Mouse (Mus musculus) liver, embryonic 12.5 days (tissue): ENCODE results near the gene Atp2a3. TPM values are rescaled to one million over a fixed set of nuclear protein-coding genes. Genes with fewer than 3 reads are reported as not detected.

Source experiments
- ATAC-seq: fragments of 200-750 bp; cut with Nextera tagmentation; 2 replicates; pipeline ENCODE4 v1.8.0; 2017; ENCODE audit warnings: moderate number of reproducible peaks, mild to moderate bottlenecking, moderate library complexity
- H3K27ac ChIP-seq: fragments of 300-500 bp; sonication (generic); 2 replicates; pipeline ENCODE4 v1.5.1; 2016; ENCODE audit warnings: mild to moderate bottlenecking
- H3K27me3 ChIP-seq: fragments of 300-500 bp; sonication (generic); replicated peaks from 2 replicates; pipeline ENCODE4 v1.6.1; 2016; ENCODE audit warnings: mild to moderate bottlenecking, moderate library complexity
- H3K36me3 ChIP-seq: fragments of 300-500 bp; sonication (generic); 2 replicates; pipeline ENCODE4 v1.6.1; 2016; ENCODE audit warnings: mild to moderate bottlenecking, moderate library complexity
- H3K4me1 ChIP-seq: fragments of 300-500 bp; sonication (generic); 2 replicates; pipeline ENCODE4 v1.6.1; 2016
- H3K4me2 ChIP-seq: fragments of 300-500 bp; sonication (generic); 2 replicates; pipeline ENCODE4 v1.6.1; 2016; ENCODE audit warnings: mild to moderate bottlenecking, moderate library complexity
- H3K4me3 ChIP-seq: fragments of 300-500 bp; sonication (generic); 2 replicates; pipeline ENCODE4 v1.5.1; 2016; ENCODE audit warnings: mild to moderate bottlenecking, moderate library complexity
- H3K9ac ChIP-seq: fragments of 300-500 bp; sonication (generic); 2 replicates; pipeline ENCODE4 v1.6.1; 2016; ENCODE audit warnings: mild to moderate bottlenecking, moderate library complexity
- H3K9me3 ChIP-seq: fragments of 300-500 bp; sonication (generic); replicated peaks from 2 replicates; pipeline ENCODE4 v1.6.1; 2016; ENCODE audit warnings: mild to moderate bottlenecking, moderate library complexity
- WGBS: fragments of 180-500 bp; shearing (Covaris S2); methylation state at CpG from one replicate; pipeline ENCODE4 v1.1.7; 2016; ENCODE audit not compliant: insufficient replicate concordance; 5-methylcytosine and 5-hydroxymethylcytosine counted together
- polyA plus RNA-seq: library from polyadenylated mRNA; unstranded; fragments of >200 nt; fragmentation: Nextera tagmentation; extraction: Ambion mirVana; gene quantifications from 2 replicates; pipeline ENCODE4 v1.2.1, GENCODE M21; 2016

Gene Atp2a3
- polyA plus RNA-seq, 1 experiment from 2014 or later = 18.9 TPM

- no peaks in the 10 kb centered on the region; the same call in 1 of the 2 replicates for H3K27me3 ChIP-seq
- no peaks in the 10 kb centered on the region for H3K36me3 ChIP-seq
- H3K27ac ChIP-seq = no peak overlapping the region
- no peaks in the 10 kb centered on the region for H3K9me3 ChIP-seq
- ATAC-seq = no peak
- no peak overlapping the region for H3K4me2 ChIP-seq
- WGBS = 77% methylated on average over 13 of the region's 13 CpGs
- no peak overlapping the region for H3K4me3 ChIP-seq
- no peak overlapping the region for H3K9ac ChIP-seq
- no peaks in the 10 kb centered on the region; the same call in 1 of the 2 replicates for H3K4me1 ChIP-seq
Measured at GRCm38 (mm10) chr11:73009531-73010274, 48.7 kb downstream of the Atp2a3 start.

GRCm38 (mm10) chr11:73013981-73014380 is 53.0 kb downstream of the Atp2a3 start:
- 71% methylated on average over 5 of the region's 5 CpGs for WGBS
- Histone ChIP-seq H3K27me3 (peaks cover 23% of the 10 kb centered on the region), H3K4me3 (no peak overlapping the region), H3K4me2 (no peak overlapping the region), H3K27ac (no peak overlapping the region), H3K4me1 (peaks cover 9% of the 10 kb centered on the region), H3K9me3 (no peaks in the 10 kb centered on the region), H3K9ac (no peak overlapping the region), H3K36me3 (no peaks in the 10 kb centered on the region)
- no peak for ATAC-seq

- H3K27ac ChIP-seq = no peak overlapping the region
- WGBS = 73% methylated on average over 4 of the region's 4 CpGs
- H3K27me3 ChIP-seq = peaks cover 32% of the 10 kb centered on the region
Measured at GRCm38 (mm10) chr11:73014831-73015344, 53.9 kb downstream of the Atp2a3 start.

GRCm38 (mm10) chr11:73015391-73016102 is 54.6 kb downstream of the Atp2a3 start:
- H3K4me3 ChIP-seq = no peak overlapping the region
- no peak overlapping the region for H3K4me2 ChIP-seq
- H3K36me3 ChIP-seq = no peaks in the 10 kb centered on the region
- no peak overlapping the region for H3K27ac ChIP-seq
- H3K4me1 ChIP-seq = peaks cover 18% of the 10 kb centered on the region
- no peak overlapping the region for H3K9ac ChIP-seq
- no peaks in the 10 kb centered on the region for H3K9me3 ChIP-seq
- peaks cover 39% of the 10 kb centered on the region for H3K27me3 ChIP-seq
- 68% methylated on average over 5 of the region's 5 CpGs for WGBS
- no peak for ATAC-seq

More at GRCm38 (mm10) chr11:73014831-73015344, 53.9 kb downstream of the Atp2a3 start:
- Histone ChIP-seq H3K4me1 (peaks cover 18% of the 10 kb centered on the region), H3K9me3 (no peaks in the 10 kb centered on the region), H3K4me3 (no peak overlapping the region), H3K9ac (no peak overlapping the region), H3K36me3 (no peaks in the 10 kb centered on the region), H3K4me2 (no peak overlapping the region)
- ATAC-seq = no peak

- H3K9me3 ChIP-seq = no peaks in the 10 kb centered on the region
- ATAC-seq = no peak
- H3K4me3 ChIP-seq = no peak overlapping the region
- 67% methylated on average over 6 of the region's 6 CpGs for whole genome bisulfite sequencing
- H3K9ac ChIP-seq = no peak overlapping the region
- no peaks in the 10 kb centered on the region for H3K36me3 ChIP-seq
- no peak overlapping the region for H3K4me2 ChIP-seq
- peaks cover 44% of the 10 kb centered on the region for H3K27me3 ChIP-seq
- H3K27ac ChIP-seq = no peak overlapping the region
- peaks cover 18% of the 10 kb centered on the region for H3K4me1 ChIP-seq
Measured at GRCm38 (mm10) chr11:73016103-73016420, 55.1 kb downstream of the Atp2a3 start.

GRCm38 (mm10) chr11:73018471-73019146 is 57.6 kb downstream of the Atp2a3 start, which contains the start of gene Camkk1:
Gene Camkk1, plus strand, starts transcription at chr11:73019008.
- peak; percentile 96 for ATAC-seq
- H3K4me1 ChIP-seq = peaks cover 18% of the 10 kb centered on the region
- peak within 1 kb of the TSS; percentile 55 for H3K9ac ChIP-seq
- H3K27me3 ChIP-seq = peaks cover 56% of the 10 kb centered on the region
- H3K4me3 ChIP-seq = peak within 1 kb of the TSS; percentile 61
- no peaks in the 10 kb centered on the region for H3K9me3 ChIP-seq
- H3K36me3 ChIP-seq = no peaks in the 10 kb centered on the region
- WGBS = 2% methylated on average over 57 of the region's 57 CpGs
- H3K27ac ChIP-seq = no peak within 1 kb of the TSS
- H3K4me2 ChIP-seq = peak within 1 kb of the TSS; percentile 92

GRCm38 (mm10) chr11:73019147-73019795 is 58.3 kb downstream of the Atp2a3 start:
- peaks cover 56% of the 10 kb centered on the region for H3K27me3 ChIP-seq
- peak overlapping the region; percentile 55 for H3K9ac ChIP-seq
- peaks cover 22% of the 10 kb centered on the region for H3K4me1 ChIP-seq
- H3K4me2 ChIP-seq = peak overlapping the region; percentile 92
- ATAC-seq = peak; percentile 30
- no peaks in the 10 kb centered on the region for H3K36me3 ChIP-seq
- H3K27ac ChIP-seq = no peak overlapping the region
- H3K9me3 ChIP-seq = no peaks in the 10 kb centered on the region
- H3K4me3 ChIP-seq = peak overlapping the region; percentile 61
- WGBS = 3% methylated on average over 46 of the region's 46 CpGs

GRCm38 (mm10) chr11:73020953-73021800 is 60.2 kb downstream of the Atp2a3 start:
- 56% methylated on average over 7 of the region's 7 CpGs for WGBS
- ATAC-seq = no peak
- no peak overlapping the region for H3K4me3 ChIP-seq
- H3K36me3 ChIP-seq = no peaks in the 10 kb centered on the region
- no peak overlapping the region for H3K4me2 ChIP-seq
- H3K4me1 ChIP-seq = peaks cover 37% of the 10 kb centered on the region
- H3K9me3 ChIP-seq = no peaks in the 10 kb centered on the region
- no peak overlapping the region for H3K27ac ChIP-seq
- H3K9ac ChIP-seq = no peak overlapping the region
- H3K27me3 ChIP-seq = peaks cover 56% of the 10 kb centered on the region

GRCm38 (mm10) chr11:73023099-73023498 is 62.1 kb downstream of the Atp2a3 start:
- Histone ChIP-seq H3K4me3 (no peak overlapping the region), H3K9ac (no peak overlapping the region), H3K4me2 (no peak overlapping the region), H3K27me3 (peaks cover 41% of the 10 kb centered on the region), H3K4me1 (peaks cover 36% of the 10 kb centered on the region), H3K36me3 (no peaks in the 10 kb centered on the region), H3K9me3 (no peaks in the 10 kb centered on the region), H3K27ac (no peak overlapping the region)
- ATAC-seq = no peak
- 72% methylated on average over 9 of the region's 9 CpGs for WGBS

GRCm38 (mm10) chr11:73023827-73024226 is 62.9 kb downstream of the Atp2a3 start:
- H3K4me2 ChIP-seq = peak overlapping the region; percentile 32; the same call in 1 of the 2 replicates

More at GRCm38 (mm10) chr11:73023827-73024226, 62.9 kb downstream of the Atp2a3 start:
- Histone ChIP-seq H3K27ac (no peak overlapping the region), H3K9me3 (no peaks in the 10 kb centered on the region), H3K4me1 (peaks cover 29% of the 10 kb centered on the region), H3K9ac (no peak overlapping the region), H3K4me3 (no peak overlapping the region), H3K27me3 (peaks cover 34% of the 10 kb centered on the region), H3K36me3 (no peaks in the 10 kb centered on the region)
- no peak for ATAC-seq
- 51% methylated on average over 4 of the region's 4 CpGs for WGBS
